Mouse (Mus musculus) limb, embryonic 15.5 days (tissue): Measurements from ENCODE around the gene Scfd2. TPM values are rescaled to one million over a fixed set of nuclear protein-coding genes. Genes with fewer than 3 reads are reported as not detected.

ENCODE experiments used
- ATAC-seq: fragments of 200-750 bp; cut with Nextera tagmentation; 2 replicates; pipeline ENCODE4 v1.8.0; 2017; ENCODE audit warnings: low read depth, moderate TSS enrichment; ENCODE audit not compliant: insufficient number of reproducible peaks, low FRiP score, low TSS enrichment
- H3K27ac ChIP-seq: fragments of 300-500 bp; sonication (generic); 2 replicates; pipeline ENCODE4 v1.5.1; 2015; ENCODE audit warnings: moderate library complexity, mild to moderate bottlenecking, inconsistent platforms
- H3K27me3 ChIP-seq: fragments of 300-500 bp; sonication (generic); 2 replicates; pipeline ENCODE4 v1.6.1; 2015; ENCODE audit warnings: inconsistent platforms
- H3K36me3 ChIP-seq: fragments of 300-500 bp; sonication (generic); 2 replicates; pipeline ENCODE4 v1.6.1; 2015; ENCODE audit warnings: inconsistent platforms
- H3K4me1 ChIP-seq: fragments of 300-500 bp; sonication (generic); 2 replicates; pipeline ENCODE4 v1.6.1; 2015; ENCODE audit warnings: inconsistent platforms
- H3K4me2 ChIP-seq: fragments of 300-500 bp; sonication (generic); 2 replicates; pipeline ENCODE4 v1.6.1; 2015; ENCODE audit warnings: mild to moderate bottlenecking, inconsistent platforms
- H3K4me3 ChIP-seq: fragments of 300-500 bp; sonication (generic); 2 replicates; pipeline ENCODE4 v1.5.1; 2015; ENCODE audit warnings: mild to moderate bottlenecking, inconsistent platforms
- H3K9ac ChIP-seq: fragments of 300-500 bp; sonication (generic); 2 replicates; pipeline ENCODE4 v1.6.1; 2015; ENCODE audit warnings: inconsistent platforms
- H3K9me3 ChIP-seq: fragments of 300-500 bp; sonication (generic); 2 replicates; pipeline ENCODE4 v1.6.1; 2016; ENCODE audit warnings: inconsistent platforms
- WGBS: fragments of 180-500 bp; shearing (Covaris S2); methylation state at CpG from one replicate; pipeline ENCODE4 v1.1.7; 2015; 5-methylcytosine and 5-hydroxymethylcytosine counted together
- polyA plus RNA-seq: library from polyadenylated mRNA; unstranded; fragments of >200 nt; fragmentation: Nextera tagmentation; extraction: Ambion mirVana; gene quantifications from 2 replicates; pipeline ENCODE4 v1.2.1, GENCODE M21; 2015

Scfd2 gene
- polyA plus RNA-seq, 1 experiment from 2014 or later, result 21.2 TPM

DNA sequence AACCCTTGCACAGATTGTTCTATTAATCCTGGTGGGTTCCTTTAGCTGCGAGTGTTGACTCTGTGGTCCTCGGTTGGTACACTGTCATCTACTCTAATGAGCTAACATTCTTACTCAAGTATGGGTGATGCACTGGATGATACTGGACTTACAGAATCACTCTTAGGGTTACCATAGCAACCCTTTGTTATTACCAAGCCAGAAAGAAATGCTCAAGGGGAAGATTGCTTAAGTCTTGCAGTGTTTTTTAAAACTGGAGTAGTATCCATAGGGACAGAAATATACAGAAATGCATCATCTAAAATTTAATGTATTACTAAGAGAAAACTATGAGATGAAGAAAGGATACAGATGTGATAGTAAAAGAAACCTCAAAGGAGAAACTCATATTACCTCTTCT is 139.8 kb downstream of the Scfd2 start:
- ATAC-seq, result no peak
- Histone ChIP-seq H3K4me3 (no peak overlapping the region), H3K36me3 (no peaks in the 10 kb centered on the region), H3K27ac (peak overlapping the region; percentile 82), H3K27me3 (no peaks in the 10 kb centered on the region), H3K4me1 (peaks cover 39% of the 10 kb centered on the region), H3K4me2 (no peak overlapping the region), H3K9me3 (no peaks in the 10 kb centered on the region), H3K9ac (no peak overlapping the region)
- WGBS, result 56% methylated on average over 2 of the region's 2 CpGs

DNA sequence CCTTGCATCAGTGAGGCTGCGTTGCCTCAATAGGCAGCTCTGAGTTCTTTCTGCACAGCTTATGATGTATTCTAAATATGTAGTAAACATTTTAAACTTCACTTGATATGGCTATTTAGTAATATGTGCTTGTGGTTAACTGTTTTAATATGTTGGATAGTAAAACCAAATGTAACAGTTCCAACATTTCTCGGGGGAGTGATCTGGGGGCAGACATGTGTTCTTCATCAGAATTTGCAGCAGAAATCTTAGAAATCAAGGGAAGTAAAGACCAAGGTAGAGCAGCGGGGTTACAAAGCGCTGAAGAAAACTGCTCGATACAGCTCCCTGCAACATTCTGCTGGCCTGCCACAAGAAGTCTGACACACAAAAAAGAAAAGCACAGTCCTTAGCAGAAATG is 140.2 kb downstream of the Scfd2 start:
- no peak overlapping the region for H3K4me2 ChIP-seq
- H3K9ac ChIP-seq, result no peak overlapping the region
- H3K27me3 ChIP-seq, result no peaks in the 10 kb centered on the region
- H3K4me3 ChIP-seq, result no peak overlapping the region
- WGBS, result 42% methylated on average over 5 of the region's 5 CpGs
- peaks cover 41% of the 10 kb centered on the region for H3K4me1 ChIP-seq
- H3K9me3 ChIP-seq, result no peaks in the 10 kb centered on the region
- H3K36me3 ChIP-seq, result no peaks in the 10 kb centered on the region
- no peak for ATAC-seq
- H3K27ac ChIP-seq, result peak overlapping the region; percentile 82

DNA sequence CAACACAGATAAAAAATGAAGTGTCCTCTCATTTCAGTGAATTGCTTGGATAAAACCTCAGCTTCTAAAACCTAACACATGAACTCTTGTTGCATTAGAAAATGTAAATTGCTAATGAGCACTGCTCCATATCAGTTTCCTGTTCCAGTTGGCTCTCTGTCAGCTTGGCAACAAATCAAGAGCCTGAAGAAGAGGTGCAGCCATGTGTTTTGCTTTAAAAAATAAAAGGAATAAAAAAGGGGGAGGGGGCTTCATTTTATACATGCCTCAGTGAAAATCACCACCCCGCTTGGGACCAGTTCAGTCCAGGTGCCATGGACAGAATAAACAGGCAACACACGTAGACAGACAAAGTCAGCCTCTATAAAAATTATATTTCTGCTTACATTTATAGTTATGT is 142.7 kb downstream of the Scfd2 start:
- no peak overlapping the region for H3K9ac ChIP-seq
- H3K36me3 ChIP-seq, result no peaks in the 10 kb centered on the region
- 25% methylated on average over 2 of the region's 2 CpGs for WGBS
- ATAC-seq, result no peak; the same call in 1 of the 2 replicates
- no peaks in the 10 kb centered on the region for H3K27me3 ChIP-seq
- H3K9me3 ChIP-seq, result no peaks in the 10 kb centered on the region
- no peak overlapping the region for H3K4me2 ChIP-seq
- H3K27ac ChIP-seq, result peak overlapping the region; percentile 86
- no peak overlapping the region for H3K4me3 ChIP-seq
- H3K4me1 ChIP-seq, result peaks cover 44% of the 10 kb centered on the region

DNA sequence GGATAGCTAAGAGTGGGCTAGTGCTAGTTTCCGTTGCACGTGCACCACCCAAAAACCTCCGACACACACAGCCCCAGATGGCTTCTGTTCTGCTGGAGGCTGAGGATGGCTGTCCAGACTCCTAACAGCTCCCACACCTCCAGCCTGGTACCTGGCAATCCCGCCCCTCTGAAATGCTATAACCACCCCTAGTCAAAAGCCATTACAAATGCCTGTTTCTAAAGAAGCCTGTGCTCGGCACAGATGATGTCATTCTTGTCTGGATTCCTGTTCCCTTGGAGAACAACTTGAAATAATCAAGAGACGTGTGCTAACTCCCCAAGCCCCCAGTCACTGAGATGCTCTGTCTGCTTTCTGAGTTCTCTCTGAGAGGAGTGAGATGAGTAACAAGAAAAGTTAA is 143.5 kb downstream of the Scfd2 start:
- peak; percentile 66 for ATAC-seq
- no peak overlapping the region for H3K9ac ChIP-seq
- no peaks in the 10 kb centered on the region for H3K27me3 ChIP-seq
- H3K4me2 ChIP-seq, result 0 out of 2 replicates have a peak overlapping the region, but pooled peaks have one; percentile 12
- no peaks in the 10 kb centered on the region for H3K36me3 ChIP-seq
- H3K4me1 ChIP-seq, result peaks cover 44% of the 10 kb centered on the region
- WGBS, result 20% methylated on average over 6 of the region's 6 CpGs
- H3K9me3 ChIP-seq, result no peaks in the 10 kb centered on the region
- peak overlapping the region; percentile 86 for H3K27ac ChIP-seq
- no peak overlapping the region for H3K4me3 ChIP-seq

DNA sequence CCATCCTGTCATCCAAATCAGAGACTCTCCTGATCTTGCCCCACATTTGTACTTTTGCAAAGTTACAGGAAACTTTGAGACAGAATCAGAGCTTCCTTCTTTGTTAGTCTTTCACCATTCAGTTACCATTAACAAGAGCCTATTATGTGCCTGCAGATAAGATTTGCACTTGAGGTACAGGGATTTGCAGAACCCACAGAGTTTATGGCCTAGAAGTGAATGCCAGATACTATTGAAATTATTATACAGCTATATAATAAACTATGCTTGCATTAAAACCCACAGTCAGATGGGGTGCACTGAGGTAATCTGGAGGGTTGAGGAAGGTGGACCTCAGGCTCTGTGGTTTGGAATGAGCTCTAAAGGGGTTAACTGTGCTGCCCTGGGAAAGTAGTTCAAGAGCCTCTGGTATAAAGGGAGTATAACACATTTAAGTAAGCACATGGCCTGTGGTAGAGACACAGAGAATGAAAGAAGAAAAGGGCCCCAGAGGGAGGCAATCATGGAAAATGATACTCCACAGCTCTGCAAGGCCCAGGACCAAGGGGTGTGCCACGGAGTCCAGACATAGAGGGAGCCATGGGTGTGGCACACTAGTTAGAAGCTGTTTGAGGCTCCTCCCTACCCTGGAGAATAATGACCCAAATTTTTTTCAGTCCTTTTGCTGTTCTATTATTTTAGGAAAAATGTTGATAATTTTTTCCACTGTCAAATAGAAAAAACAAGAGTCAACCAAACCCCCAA is 144.2 kb downstream of the Scfd2 start:
- H3K4me3 ChIP-seq, result no peak overlapping the region
- no peak overlapping the region for H3K4me2 ChIP-seq
- no peaks in the 10 kb centered on the region for H3K9me3 ChIP-seq
- no peak overlapping the region for H3K9ac ChIP-seq
- H3K36me3 ChIP-seq, result no peaks in the 10 kb centered on the region
- 19% methylated on average over 1 of the region's 1 CpGs for WGBS
- ATAC-seq, result peak; percentile 62; the same call in 1 of the 2 replicates
- H3K27ac ChIP-seq, result peak overlapping the region; percentile 86
- peaks cover 40% of the 10 kb centered on the region for H3K4me1 ChIP-seq
- no peaks in the 10 kb centered on the region for H3K27me3 ChIP-seq

DNA sequence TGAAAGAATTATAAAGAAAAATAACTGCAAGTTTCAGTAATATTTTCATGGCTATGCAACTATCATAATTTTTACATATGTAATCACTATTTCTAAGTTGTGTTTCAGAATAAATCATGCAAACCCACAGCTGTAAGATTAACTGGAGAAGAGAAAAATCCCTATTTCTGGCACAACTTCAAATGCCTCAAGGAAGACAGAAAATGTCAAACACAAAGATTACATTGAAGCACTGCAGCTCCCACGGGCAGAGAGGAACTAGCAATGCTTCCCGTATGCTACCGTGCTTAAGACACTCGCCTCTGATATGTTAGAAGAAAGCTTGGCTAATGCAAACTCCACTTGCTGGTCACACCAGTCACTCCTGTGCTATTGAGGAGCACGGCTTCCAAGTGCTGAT is 151.5 kb downstream of the Scfd2 start:
- H3K9me3 ChIP-seq, result no peaks in the 10 kb centered on the region
- no peak overlapping the region for H3K9ac ChIP-seq
- no peak overlapping the region for H3K4me3 ChIP-seq
- no peaks in the 10 kb centered on the region for H3K27me3 ChIP-seq
- ATAC-seq, result no peak
- H3K27ac ChIP-seq, result no peak overlapping the region
- no peaks in the 10 kb centered on the region for H3K36me3 ChIP-seq
- WGBS, result 51% methylated on average over 5 of the region's 5 CpGs
- H3K4me2 ChIP-seq, result no peak overlapping the region
- no peaks in the 10 kb centered on the region for H3K4me1 ChIP-seq

DNA sequence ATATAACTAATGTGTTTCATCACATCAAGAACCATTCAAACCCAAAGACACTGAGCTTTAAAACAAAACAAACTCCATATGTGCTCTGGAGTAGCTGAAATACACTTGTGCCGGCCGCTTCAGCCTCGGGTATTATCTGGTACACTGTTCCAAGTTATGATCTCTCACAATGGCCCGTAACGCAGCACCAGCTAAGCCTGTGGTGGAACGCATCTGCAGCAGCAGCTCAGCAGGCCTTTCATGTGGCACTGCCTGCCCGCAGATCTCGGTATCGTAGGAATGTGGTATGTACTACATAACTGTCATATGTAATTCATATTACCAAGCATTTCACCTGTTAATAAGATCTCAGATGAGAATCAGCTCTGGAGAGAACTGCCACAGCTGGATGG is 164.9 kb downstream of the Scfd2 start:
- no peak overlapping the region for H3K4me3 ChIP-seq
- WGBS, result 44% methylated on average over 9 of the region's 9 CpGs
- peaks cover 7% of the 10 kb centered on the region; the same call in 1 of the 2 replicates for H3K4me1 ChIP-seq
- H3K27ac ChIP-seq, result no peak overlapping the region
- H3K27me3 ChIP-seq, result no peaks in the 10 kb centered on the region
- no peak overlapping the region for H3K4me2 ChIP-seq
- H3K9ac ChIP-seq, result no peak overlapping the region
- no peak for ATAC-seq
- H3K36me3 ChIP-seq, result no peaks in the 10 kb centered on the region
- H3K9me3 ChIP-seq, result no peaks in the 10 kb centered on the region

DNA sequence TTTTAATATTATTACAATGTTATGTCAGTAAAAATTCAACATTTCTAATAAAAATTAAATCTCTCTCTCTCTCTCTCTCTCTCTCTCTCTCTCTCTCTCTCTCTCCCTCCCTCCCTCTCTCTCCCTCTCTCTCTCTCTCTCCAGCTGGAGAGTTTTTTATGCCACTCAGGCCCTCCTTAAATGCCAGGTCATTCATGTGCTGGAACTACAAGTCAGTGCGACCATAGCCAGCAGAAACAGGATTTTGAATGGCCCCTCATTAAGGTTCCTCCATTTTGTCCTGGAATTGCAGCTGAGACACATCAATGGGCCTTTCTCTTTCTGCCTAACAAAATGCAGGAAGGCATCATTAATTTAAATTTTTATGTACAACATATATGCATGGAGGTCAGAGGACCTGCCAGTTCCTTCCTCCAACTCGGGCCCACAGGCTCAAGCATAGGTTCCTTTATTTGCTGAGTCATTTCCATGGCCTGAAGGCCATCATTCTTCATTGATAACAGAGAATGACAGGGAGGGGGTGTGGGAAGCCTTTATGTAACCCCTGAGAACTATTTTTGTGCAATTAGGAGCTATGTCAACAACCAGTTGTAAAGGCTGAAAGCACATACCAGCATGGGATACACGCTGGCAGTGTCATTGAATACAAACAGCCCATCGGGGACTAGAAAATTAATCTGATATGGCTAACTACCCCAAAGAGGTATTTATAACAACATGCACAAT is 165.4 kb downstream of the Scfd2 start:
- ATAC-seq, result no peak
- no peak overlapping the region for H3K27ac ChIP-seq
- no peaks in the 10 kb centered on the region for H3K36me3 ChIP-seq
- H3K27me3 ChIP-seq, result no peaks in the 10 kb centered on the region
- 43% methylated on average over 4 of the region's 4 CpGs for WGBS
- H3K4me3 ChIP-seq, result no peak overlapping the region
- H3K4me1 ChIP-seq, result peaks cover 7% of the 10 kb centered on the region; the same call in 1 of the 2 replicates
- H3K4me2 ChIP-seq, result no peak overlapping the region
- H3K9me3 ChIP-seq, result no peaks in the 10 kb centered on the region
- no peak overlapping the region for H3K9ac ChIP-seq

DNA sequence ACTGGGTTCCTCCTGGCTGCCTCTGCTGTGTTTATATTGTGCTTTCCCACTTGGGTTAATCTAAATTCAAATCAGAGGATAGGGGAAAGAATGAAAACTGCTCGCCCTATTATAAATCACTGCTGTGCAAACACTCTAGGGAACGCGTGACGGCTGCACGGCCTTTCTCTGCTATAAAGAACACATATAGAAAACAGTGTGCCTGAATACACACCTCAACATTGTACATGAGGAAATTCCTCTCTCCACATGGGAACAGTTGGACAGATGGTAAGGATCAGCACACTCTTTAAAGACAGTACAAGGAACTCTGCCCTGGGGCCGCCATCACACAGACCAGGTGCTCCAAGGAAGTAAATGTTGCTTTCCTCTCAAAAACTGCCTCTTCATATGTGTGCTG is 166.2 kb downstream of the Scfd2 start:
- WGBS, result 49% methylated on average over 6 of the region's 6 CpGs
- no peak overlapping the region for H3K4me2 ChIP-seq
- no peaks in the 10 kb centered on the region for H3K9me3 ChIP-seq
- H3K27me3 ChIP-seq, result no peaks in the 10 kb centered on the region
- no peak overlapping the region for H3K9ac ChIP-seq
- ATAC-seq, result no peak
- no peak overlapping the region for H3K27ac ChIP-seq
- H3K4me1 ChIP-seq, result peaks cover 7% of the 10 kb centered on the region; the same call in 1 of the 2 replicates
- H3K36me3 ChIP-seq, result no peaks in the 10 kb centered on the region
- H3K4me3 ChIP-seq, result no peak overlapping the region

DNA sequence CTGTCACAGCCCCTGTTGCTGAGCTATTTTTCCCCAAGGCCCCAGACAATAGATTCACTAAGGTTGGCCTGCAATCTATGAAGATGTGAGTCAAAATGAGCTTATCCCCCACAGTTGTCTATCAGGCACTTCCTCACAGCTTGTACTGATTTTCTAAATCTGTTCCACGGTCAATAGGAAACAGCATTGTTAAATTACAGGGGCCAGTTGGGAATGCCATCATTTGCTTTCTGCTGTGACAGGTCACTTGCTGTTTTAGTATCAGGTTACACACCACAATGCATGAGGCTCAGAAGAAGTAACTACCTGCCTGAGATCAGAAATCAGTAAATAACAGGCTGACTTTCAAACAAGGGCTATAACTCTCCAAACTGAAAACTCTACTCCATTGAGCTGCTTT is 168.3 kb downstream of the Scfd2 start:
- no peaks in the 10 kb centered on the region for H3K27me3 ChIP-seq
- peaks cover 7% of the 10 kb centered on the region; the same call in 1 of the 2 replicates for H3K4me1 ChIP-seq
- no peak overlapping the region for H3K9ac ChIP-seq
- 9% methylated on average over 1 of the region's 1 CpGs for WGBS
- no peaks in the 10 kb centered on the region for H3K9me3 ChIP-seq
- no peak for ATAC-seq
- no peak overlapping the region for H3K4me2 ChIP-seq
- H3K27ac ChIP-seq, result no peak overlapping the region
- no peaks in the 10 kb centered on the region for H3K36me3 ChIP-seq
- no peak overlapping the region for H3K4me3 ChIP-seq

DNA sequence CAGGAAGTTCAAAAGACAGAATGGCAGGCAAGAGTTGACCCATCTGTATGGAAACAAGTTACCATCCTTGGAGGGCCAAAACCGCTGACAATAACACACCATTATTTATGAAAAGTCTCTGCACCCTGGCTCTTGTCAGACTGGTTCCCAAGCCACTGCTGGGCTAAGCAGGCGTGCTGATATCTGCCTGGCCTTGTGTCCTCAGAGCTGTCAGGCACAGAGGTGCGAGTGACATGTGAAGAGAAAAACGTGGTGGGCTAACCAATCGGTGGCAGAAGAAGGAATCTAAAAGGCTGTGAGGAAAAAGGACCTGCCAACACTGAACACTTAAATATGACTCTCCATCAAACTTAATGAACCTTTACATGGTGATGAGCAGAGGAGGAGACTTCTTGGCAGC is 170.0 kb downstream of the Scfd2 start:
- no peak overlapping the region for H3K27ac ChIP-seq
- peaks cover 4% of the 10 kb centered on the region; the same call in 1 of the 2 replicates for H3K4me1 ChIP-seq
- no peaks in the 10 kb centered on the region for H3K27me3 ChIP-seq
- H3K36me3 ChIP-seq, result no peaks in the 10 kb centered on the region
- ATAC-seq, result no peak
- no peak overlapping the region for H3K4me3 ChIP-seq
- WGBS, result 45% methylated on average over 5 of the region's 5 CpGs
- no peak overlapping the region for H3K4me2 ChIP-seq
- H3K9ac ChIP-seq, result no peak overlapping the region
- H3K9me3 ChIP-seq, result no peaks in the 10 kb centered on the region

DNA sequence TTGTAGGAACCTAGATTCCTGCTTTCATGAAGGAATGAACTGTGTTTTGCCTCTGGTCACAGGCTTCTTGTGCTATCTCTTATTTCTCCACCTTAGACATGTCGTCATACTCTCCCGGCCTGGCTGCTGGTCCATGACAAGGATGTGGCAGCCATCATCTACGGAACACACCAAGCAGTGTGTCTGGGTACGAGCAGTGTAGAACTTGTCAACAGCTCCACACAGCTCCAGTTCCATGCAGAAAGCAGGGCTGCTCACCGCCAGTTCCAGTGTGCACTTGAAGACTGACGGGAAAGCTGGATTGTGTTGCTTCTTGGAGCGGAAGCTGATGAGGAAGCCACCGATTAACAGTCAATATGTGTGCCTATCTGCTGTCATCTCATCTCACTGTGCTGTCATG is 173.5 kb downstream of the Scfd2 start:
- H3K9me3 ChIP-seq, result no peaks in the 10 kb centered on the region
- H3K27ac ChIP-seq, result no peak overlapping the region
- no peaks in the 10 kb centered on the region for H3K27me3 ChIP-seq
- H3K36me3 ChIP-seq, result no peaks in the 10 kb centered on the region
- WGBS, result 90% methylated on average over 8 of the region's 8 CpGs
- H3K9ac ChIP-seq, result no peak overlapping the region
- no peaks in the 10 kb centered on the region for H3K4me1 ChIP-seq
- H3K4me3 ChIP-seq, result no peak overlapping the region
- no peak overlapping the region for H3K4me2 ChIP-seq
- ATAC-seq, result no peak
